Mouse (Mus musculus) layer of hippocampus, adult 11-12 months (tissue): ENCODE results near the gene Fev.

Experiments used
- DNase-seq: peaks from one replicate; pipeline ENCODE4 v3.0.0; 2022; ENCODE audit warnings: low spot score

Fev gene

DNA sequence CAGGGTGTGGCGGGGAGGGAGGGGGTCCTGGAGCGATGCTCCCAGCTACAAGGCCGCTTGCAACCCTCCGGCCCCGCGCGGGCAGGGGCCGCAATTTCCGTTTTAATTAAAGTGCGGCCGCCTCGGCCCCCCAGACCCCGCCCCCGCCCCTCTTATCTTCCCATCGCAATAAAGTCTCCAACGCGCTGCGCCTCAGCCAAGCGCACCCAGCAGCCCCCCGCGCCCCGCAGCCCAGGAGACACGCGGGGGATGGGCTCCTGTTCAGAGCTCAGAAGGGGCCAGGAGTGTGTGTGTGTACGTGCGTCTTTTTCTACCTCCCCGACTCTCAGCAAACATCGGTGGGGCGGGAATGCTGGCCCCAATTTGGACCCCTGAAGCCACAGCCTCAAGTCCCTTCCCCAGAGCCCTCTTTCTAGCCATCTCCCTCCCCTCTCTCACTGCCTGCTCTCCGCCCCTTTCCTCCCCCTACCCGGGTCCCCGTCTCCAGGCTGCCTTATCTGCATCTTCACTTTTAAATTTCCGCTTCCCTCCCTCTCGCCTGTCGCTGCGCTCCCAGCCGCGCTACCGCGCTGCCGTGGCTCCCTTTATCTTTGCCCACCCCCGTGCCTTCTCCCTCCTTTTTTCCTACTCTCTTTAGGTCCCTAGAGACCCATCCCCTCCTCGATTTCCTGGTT is at the start of gene Fev:
Fev (minus strand) TSS at position 51 of the 674 bp plus-strand sequence.
- DNase-seq: no peak

GRCm38 (mm10) chr1:74927621-74928296 is 42.5 kb upstream of the Fev start:
- no peak for DNase-seq

DNA sequence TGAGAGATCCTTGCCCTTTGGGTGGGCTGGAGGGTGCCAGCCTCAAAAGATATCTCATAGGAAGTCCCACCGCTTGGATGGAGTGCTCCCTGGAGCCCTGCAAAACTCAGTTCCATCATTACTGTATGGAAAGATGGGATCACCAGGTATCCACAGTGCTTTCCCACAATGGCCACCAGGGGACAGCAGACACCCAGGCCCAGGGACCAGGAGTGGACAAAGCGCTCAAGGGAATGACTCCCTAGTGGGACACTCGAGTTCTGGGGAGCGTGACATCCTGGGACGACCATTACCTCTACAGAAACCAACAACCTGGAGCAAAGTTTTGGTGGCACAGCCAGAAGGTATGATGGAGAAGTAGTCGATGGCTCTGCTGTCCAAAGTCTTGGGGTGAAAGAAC is 41.5 kb upstream of the Fev start:
- peak; percentile 55 for DNase-seq

GRCm38 (mm10) chr1:74924464-74924863 is 39.2 kb upstream of the Fev start:
- no peak for DNase-seq

- DNase-seq: no peak
Measured at GRCm38 (mm10) chr1:74915706-74916105, 30.5 kb upstream of the Fev start.

DNA sequence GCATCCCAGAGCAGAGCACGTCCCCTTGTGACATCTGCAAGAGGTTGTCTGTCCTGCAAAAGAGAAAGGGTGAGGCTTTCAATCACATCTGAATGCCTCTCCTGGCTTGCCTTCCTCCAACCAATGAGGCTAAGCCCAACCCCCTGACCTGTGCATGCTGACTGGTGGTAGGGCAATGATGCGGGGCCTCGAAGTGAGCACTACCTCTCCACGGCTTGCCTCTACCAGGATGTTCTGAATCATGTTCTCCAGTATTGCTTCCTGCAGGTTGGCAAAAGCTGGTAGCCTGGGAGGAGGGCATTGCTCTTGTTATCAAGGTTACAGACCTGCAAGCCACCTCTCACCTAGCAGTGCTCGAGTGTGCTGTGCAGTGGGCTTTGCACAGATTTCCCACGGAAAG is 17.0 kb upstream of the Fev start:
- DNase-seq: no peak

DNA sequence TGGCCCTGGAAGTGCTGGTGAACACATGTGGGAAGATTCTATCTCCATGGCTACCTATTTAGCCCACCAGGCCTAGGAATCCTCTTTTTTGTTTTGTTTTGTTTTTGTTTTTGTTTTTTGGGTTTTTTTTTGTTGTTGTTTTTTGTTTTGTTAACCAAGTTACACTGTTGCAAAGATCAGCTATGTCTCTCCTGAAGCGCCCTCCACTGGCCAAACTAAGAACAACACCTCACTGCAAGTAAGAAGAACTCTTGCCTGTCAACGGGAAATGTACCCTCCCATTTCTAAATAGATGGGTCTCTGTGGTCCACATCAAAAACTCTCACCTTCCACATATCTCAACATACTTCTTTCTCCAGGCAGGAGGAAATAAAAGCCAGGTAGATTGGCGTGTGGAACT is 16.5 kb upstream of the Fev start:
- peak; percentile 72 for DNase-seq

DNA sequence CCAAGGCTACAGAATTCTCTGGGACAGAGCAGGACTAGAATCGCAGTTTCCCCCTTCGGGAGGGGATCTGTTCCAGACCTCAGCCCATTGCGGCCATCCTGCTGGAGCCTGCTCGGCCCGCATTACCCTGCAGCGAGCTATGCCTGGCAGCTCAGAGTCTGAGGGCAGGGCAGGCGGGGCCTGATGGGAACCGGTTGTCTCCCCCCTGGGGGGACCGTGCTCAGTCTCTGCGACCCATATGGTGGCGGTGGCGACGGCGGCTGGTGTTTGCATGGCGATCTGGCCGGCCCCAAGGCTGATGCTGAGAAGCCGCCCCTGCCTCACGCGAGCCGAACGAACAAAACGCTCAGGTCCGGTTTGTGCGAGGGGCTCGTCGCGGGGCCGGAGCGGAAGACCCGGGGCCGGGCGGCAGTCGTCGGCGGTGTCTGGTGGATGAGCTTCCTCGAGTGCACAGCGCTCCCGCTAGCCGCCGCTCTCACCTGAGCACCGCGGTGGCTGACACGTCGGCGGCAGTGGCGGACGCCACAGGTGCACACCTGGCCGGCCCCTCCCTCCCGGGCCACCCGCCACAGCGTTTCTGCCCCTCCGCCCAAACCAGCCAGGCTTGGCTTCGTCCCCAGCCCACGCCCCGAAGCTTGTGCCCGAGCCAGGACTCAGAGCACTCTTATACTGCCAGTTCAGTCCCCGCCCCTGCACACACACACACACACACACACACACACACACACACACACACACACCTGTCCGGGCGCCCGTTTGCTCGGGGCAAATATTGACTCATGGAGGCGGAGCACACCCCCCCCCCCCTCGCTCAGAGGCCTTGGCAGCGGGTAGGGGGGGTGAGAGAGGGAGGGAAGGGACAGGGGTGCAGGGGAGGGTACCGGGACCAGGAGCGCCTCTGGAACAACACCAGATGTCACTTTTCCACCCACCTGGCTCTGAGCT is 15.4 kb upstream of the Fev start:
- no peak for DNase-seq

DNA sequence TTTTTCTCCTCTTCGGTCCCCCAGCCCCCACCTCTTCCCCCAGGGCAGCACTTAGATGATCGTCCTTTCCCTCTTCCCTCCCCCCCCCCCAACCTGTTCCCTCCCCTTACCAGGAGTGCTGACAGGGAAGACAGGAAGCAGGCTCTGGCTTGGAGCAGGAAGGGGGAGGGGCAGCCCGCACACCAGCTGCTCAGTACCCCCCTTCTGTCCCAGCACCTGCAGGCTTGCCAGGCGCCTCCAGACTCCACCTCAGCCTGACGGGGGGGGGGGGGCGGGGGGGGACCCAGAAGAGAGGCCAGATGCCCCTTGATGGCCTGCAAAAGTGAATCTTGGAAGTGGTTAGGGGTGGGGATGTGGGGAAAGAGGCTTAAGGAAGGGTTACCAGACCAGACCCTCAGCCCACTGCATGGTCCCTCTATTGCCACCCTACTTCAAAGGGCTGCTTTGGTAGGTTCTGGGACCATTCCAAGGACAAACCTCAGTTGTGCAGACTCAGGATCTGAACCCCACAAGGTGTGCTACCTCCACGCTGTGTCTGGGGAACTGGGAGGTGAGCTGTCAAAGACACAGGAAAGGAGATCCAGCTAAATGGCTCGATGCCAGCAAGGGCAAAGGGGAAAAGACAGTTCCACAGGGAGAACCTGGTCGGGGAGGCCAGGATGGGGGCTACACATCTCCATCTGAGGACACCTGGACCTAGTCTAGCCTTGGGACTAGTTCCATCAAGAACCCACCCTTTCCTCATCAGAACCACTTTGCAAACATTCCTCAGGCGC is 13.6 kb upstream of the Fev start:
- DNase-seq: no peak

DNA sequence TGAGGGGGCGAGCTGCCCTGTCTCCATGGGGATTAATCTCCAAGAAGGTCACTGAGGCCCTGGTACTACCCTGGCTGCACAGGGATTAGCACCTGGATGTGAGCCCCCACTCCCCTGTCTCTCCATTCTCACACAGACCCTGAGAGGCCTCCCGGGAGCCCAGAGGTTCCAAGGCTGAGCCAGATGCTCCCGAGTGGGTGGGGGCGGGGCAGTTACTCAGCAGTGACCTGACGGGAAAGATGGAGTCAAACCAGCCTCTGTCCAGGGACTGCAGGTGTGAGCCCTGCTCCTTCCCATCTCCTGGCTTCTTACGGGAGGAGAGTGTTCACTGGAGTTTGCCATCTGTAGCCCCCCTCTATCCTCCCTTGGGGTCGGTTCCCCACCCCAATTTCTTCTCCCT is 12.8 kb upstream of the Fev start:
- DNase-seq: no peak

DNA sequence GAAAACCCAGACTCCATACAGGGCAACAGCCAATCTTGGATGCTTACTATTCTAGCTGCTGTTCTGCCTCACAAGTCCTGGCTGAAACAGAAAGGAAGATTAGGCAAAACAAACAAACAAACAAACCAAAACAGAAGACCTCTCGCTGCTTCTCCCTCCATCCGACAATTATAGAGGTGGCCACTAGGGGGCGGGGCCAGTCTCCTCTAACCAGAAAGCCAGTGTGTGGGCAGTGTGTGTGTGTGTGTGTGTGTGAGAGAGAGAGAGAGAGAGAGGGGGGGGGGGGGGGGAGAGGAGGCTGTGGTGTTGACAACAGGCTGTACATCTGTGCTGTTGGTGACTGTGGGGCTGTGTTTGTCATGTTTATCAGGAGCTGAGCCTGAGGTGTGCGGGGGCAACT is 9.7 kb upstream of the Fev start:
- DNase-seq: peak; percentile 63

GRCm38 (mm10) chr1:74893134-74893855 is 8.1 kb upstream of the Fev start, which contains the start of gene Cryba2:
TSS of gene Cryba2 (minus strand) at chr1:74893143.
- peak; percentile 55 for DNase-seq

- no peak for DNase-seq
Measured at GRCm38 (mm10) chr1:74892351-74893133, 7.3 kb upstream of the Fev start.

GRCm38 (mm10) chr1:74891513-74891912 is 6.3 kb upstream of the Fev start:
- DNase-seq: no peak

GRCm38 (mm10) chr1:74884196-74885141 is 750 bp downstream of the Fev start:
- no peak for DNase-seq

DNA sequence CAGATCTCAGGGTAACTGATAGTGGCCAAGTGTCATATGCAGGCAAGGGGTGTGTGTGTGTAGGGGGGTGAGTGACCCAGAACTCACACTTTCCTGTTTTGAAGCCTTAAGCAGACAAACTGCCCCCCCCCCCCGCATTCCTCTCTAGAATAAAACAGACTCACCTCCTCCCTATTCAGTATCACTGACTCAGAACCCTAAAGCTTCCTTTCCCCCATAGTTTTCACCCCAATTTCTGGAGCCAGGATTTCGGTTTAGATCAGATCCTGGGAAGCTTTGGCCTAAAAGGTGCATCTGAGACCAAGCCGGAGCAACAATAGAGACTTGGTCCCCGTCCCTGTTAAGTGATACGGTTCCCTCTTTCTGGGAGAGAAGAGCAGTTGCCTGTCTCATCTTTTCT is 1.8 kb downstream of the Fev start:
- no peak for DNase-seq

DNA sequence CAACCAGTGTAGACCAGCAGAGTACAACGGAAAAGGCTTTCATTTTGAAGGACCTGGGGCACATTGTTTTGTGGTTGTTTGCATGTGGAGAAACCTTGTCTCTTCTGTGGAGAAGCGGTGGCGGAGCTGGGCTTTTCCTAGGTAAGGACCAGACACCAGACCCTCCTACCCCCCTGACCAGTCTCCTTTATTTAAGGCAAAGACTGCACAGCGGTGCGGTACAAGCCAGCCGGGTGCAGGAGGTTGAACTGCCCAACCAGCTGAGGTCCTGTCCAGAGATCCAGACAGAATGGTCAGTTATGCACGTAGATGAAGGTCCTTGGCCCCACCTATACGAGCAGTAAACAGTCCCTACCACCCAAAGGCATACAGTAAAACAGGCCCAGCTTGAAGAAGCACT is 2.4 kb downstream of the Fev start:
- no peak for DNase-seq

- DNase-seq: no peak
Measured at GRCm38 (mm10) chr1:74882055-74882734, 3.0 kb downstream of the Fev start.
